Mouse (Mus musculus) kidney, adult 2 months (tissue): ENCODE measurements at regions not wholly inside any gene's neighbourhood (a gene's known extent, or its start where the extent isn't known, plus 50 kb on each side); places are given as distances from the start of the nearest gene placed in this dataset.

Source experiments
- DNase-seq: peaks from one replicate; pipeline ENCODE4 v3.0.0; 2021
- H3K27ac ChIP-seq: fragments of 200-500 bp; 2 replicates; pipeline ENCODE4 v1.5.1; 2012; ENCODE audit warnings: low read depth, low read length, control low read depth, inconsistent platforms; ENCODE audit not compliant: insufficient read depth
- H3K27me3 ChIP-seq: fragments of 200-500 bp; replicated peaks from 2 replicates; pipeline ENCODE4 v1.6.1; 2012; ENCODE audit warnings: mild to moderate bottlenecking, moderate library complexity, low read length, inconsistent platforms; ENCODE audit not compliant: control insufficient read depth, insufficient read depth
- H3K36me3 ChIP-seq: fragments of 200-500 bp; 2 replicates; pipeline ENCODE4 v1.6.1; 2012; ENCODE audit warnings: mild to moderate bottlenecking, moderate library complexity, low read length, inconsistent platforms; ENCODE audit not compliant: control insufficient read depth, insufficient read depth
- H3K4me1 ChIP-seq: fragments of 200-500 bp; 2 replicates; pipeline ENCODE4 v1.6.1; 2011; ENCODE audit warnings: low read length; ENCODE audit not compliant: control insufficient read depth, insufficient read depth
- H3K4me3 ChIP-seq: fragments of 200-500 bp; 2 replicates; pipeline ENCODE4 v1.5.1; 2011; ENCODE audit warnings: mild to moderate bottlenecking, low read depth, low read length, control low read depth; ENCODE audit not compliant: insufficient read depth
- CTCF ChIP-seq: fragments of 200-500 bp; conservative IDR thresholded peaks from 2 replicates; pipeline ENCODE4 v1.5.1; 2011; ENCODE audit warnings: low read depth, mild to moderate bottlenecking, control low read depth, low read length, moderate library complexity, mixed read lengths; ENCODE audit not compliant: insufficient read depth, insufficient read length
- POLR2A ChIP-seq: fragments of 200-500 bp; IDR thresholded peaks from one replicate; pipeline ENCODE4 v1.6.1; 2011; ENCODE audit warnings: low read depth, low read length, control low read depth
- WGBS: fragments of 180-500 bp; shearing (Covaris S2); methylation state at CpG from one replicate; pipeline ENCODE4 v1.1.7; 2018; 5-methylcytosine and 5-hydroxymethylcytosine counted together

GRCm38 (mm10) chr4:8427812-8428211, 189.0 kb upstream of the Car8 start:
- Histone ChIP-seq H3K4me1 (no peaks in the 10 kb centered on the region), H3K27ac (no peak overlapping the region), H3K4me3 (no peak overlapping the region), H3K36me3 (no peaks in the 10 kb centered on the region), H3K27me3 (no peaks in the 10 kb centered on the region)
- 75% methylated on average over 4 of the region's 4 CpGs for WGBS
- no peak for TF ChIP-seq POLR2A
- no peak for TF ChIP-seq CTCF
- DNase-seq = no peak

- Histone ChIP-seq H3K36me3 (no peaks in the 10 kb centered on the region), H3K4me1 (no peaks in the 10 kb centered on the region), H3K27me3 (no peaks in the 10 kb centered on the region; the same call in 1 of the 2 replicates), H3K4me3 (no peak overlapping the region), H3K27ac (no peak overlapping the region)
- DNase-seq = peak; percentile 8
- 53% methylated on average over 16 of the region's 16 CpGs for WGBS
- TF ChIP-seq CTCF (no peak), POLR2A (no peak)
Measured at GRCm38 (mm10) chr4:8423392-8424045, 184.7 kb upstream of the Car8 start.

- no peak for DNase-seq
- H3K36me3 ChIP-seq = no peaks in the 10 kb centered on the region
- TF ChIP-seq CTCF = no peak
- no peak for TF ChIP-seq POLR2A
Measured at GRCm38 (mm10) chr4:8421285-8421684, 182.4 kb upstream of the Car8 start.

GRCm38 (mm10) chr4:8418374-8419031, 179.7 kb upstream of the Car8 start:
- no peak for DNase-seq
- Histone ChIP-seq H3K36me3 (no peaks in the 10 kb centered on the region), H3K27me3 (no peaks in the 10 kb centered on the region; the same call in 1 of the 2 replicates), H3K4me1 (no peaks in the 10 kb centered on the region), H3K27ac (no peak overlapping the region), H3K4me3 (no peak overlapping the region)
- WGBS = 27% methylated on average over 1 of the region's 1 CpGs
- TF ChIP-seq CTCF = no peak
- TF ChIP-seq POLR2A = no peak

More at GRCm38 (mm10) chr4:8421285-8421684, 182.4 kb upstream of the Car8 start:
- H3K27ac ChIP-seq = no peak overlapping the region
- H3K4me1 ChIP-seq = no peaks in the 10 kb centered on the region
- H3K4me3 ChIP-seq = no peak overlapping the region
- no peaks in the 10 kb centered on the region; the same call in 1 of the 2 replicates for H3K27me3 ChIP-seq
- 96% methylated on average over 6 of the region's 6 CpGs for WGBS

GRCm38 (mm10) chr4:8417821-8418220, 179.0 kb upstream of the Car8 start:
- H3K4me3 ChIP-seq = no peak overlapping the region
- H3K4me1 ChIP-seq = no peaks in the 10 kb centered on the region
- TF ChIP-seq CTCF (no peak), POLR2A (no peak)
- WGBS = 52% methylated on average over 5 of the region's 5 CpGs
- H3K27me3 ChIP-seq = no peaks in the 10 kb centered on the region; the same call in 1 of the 2 replicates
- H3K36me3 ChIP-seq = no peaks in the 10 kb centered on the region
- DNase-seq = no peak
- H3K27ac ChIP-seq = no peak overlapping the region

- H3K4me3 ChIP-seq = no peak overlapping the region
- no peaks in the 10 kb centered on the region for H3K27me3 ChIP-seq
- no peak for DNase-seq
- no peak overlapping the region for H3K27ac ChIP-seq
- TF ChIP-seq POLR2A = no peak
- no peak for TF ChIP-seq CTCF
- H3K4me1 ChIP-seq = no peaks in the 10 kb centered on the region
- no peaks in the 10 kb centered on the region for H3K36me3 ChIP-seq
Measured at GRCm38 (mm10) chr4:8413307-8413706, 174.5 kb upstream of the Car8 start.

GRCm38 (mm10) chr4:8400069-8400468, 161.2 kb upstream of the Car8 start:
- Histone ChIP-seq H3K4me3 (no peak overlapping the region), H3K36me3 (no peaks in the 10 kb centered on the region), H3K27me3 (no peaks in the 10 kb centered on the region), H3K27ac (no peak overlapping the region), H3K4me1 (no peaks in the 10 kb centered on the region)
- TF ChIP-seq CTCF = no peak
- TF ChIP-seq POLR2A = no peak
- no peak for DNase-seq
- 94% methylated on average over 2 of the region's 2 CpGs for WGBS
